Mouse (Mus musculus): ENCODE measurements around the gene Atrnl1. TPM values are rescaled to one million over a fixed set of nuclear protein-coding genes. Genes with fewer than 3 reads are reported as not detected.
"Not testable (repeated sequence)": the region's sequence is repeated elsewhere in the genome, so short reads cannot be mapped to it uniquely, and the experiment has no call there.

The Atrnl1 gene
- polyA plus RNA-seq, 1 experiment: 5.6 TPM

DNA sequence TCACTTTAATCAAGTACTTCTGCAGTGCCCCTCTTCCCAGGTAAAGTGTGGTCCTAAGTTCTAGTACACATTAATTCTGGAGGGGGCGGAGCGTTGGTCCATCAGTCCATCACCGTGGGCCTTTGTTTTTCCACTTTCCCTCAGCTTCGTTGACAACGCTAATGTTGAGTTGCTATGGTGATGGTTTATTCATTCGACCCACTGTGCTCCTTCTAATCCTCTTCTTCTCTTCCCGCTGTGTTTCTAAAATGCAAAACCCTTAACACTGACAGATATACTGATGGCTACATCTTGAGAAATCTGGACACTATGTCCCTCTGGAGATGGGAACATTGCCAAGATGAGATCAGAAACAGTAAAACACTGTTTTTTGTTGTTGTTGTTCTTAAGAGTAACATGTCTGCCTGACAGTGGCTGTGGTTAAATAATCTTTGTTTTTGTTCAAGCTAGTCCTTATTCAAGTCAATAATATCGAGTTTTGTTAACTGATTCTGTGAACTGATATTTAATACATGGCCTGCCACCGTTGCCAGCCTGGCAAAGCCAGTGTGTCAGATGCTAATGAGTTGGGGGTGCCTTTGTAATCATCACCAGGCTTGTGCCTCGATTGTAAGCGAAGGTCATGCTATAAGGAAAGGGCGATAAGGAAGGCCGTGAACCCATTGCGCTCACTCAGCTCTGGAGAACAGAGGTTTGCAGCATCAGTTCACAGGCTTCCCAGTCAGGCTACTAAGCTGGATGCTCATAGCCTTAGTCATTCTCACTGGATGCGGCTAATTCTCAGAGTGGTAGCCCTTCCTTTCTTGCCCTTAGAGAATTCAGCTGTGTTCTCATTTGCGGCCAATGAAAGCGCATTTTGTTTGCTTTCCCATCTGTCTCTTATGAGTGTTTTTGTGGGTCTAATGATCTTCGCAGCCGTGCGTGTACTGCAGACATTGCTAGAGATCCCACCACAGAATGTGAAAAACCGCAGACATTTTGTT, 375.4 kb downstream of the Atrnl1 start:
- H3K4me3 ChIP-seq (ENCODE audit: extremely low read depth, insufficient read depth, insufficient read length): no peak overlapping the region
- 93% methylated on average over 21 of the region's 21 CpGs for WGBS
- no peak overlapping the region for H3K27ac ChIP-seq (ENCODE audit: insufficient read depth, low read length)
- H3K4me1 ChIP-seq (ENCODE audit: control insufficient read depth, insufficient read depth, insufficient read length): no peaks in the 10 kb centered on the region
- H3K27me3 ChIP-seq (ENCODE audit: control insufficient read depth, insufficient read depth, low read length): no peaks in the 10 kb centered on the region
- TF ChIP-seq POLR2A (IDR thresholded peaks at IDR 0.05; ENCODE audit: low read depth, low read length): no peak
- TF ChIP-seq CTCF (IDR thresholded peaks at IDR 0.05; ENCODE audit: extremely low read depth, insufficient read depth, insufficient read length, insufficient replicate concordance): no peak
- no peaks in the 10 kb centered on the region for H3K36me3 ChIP-seq (ENCODE audit: control insufficient read depth, insufficient read depth, low read length)
- no peak for DNase-seq (ENCODE audit: low read depth in 1 of 2, low spot score in 2 of 2)

DNA sequence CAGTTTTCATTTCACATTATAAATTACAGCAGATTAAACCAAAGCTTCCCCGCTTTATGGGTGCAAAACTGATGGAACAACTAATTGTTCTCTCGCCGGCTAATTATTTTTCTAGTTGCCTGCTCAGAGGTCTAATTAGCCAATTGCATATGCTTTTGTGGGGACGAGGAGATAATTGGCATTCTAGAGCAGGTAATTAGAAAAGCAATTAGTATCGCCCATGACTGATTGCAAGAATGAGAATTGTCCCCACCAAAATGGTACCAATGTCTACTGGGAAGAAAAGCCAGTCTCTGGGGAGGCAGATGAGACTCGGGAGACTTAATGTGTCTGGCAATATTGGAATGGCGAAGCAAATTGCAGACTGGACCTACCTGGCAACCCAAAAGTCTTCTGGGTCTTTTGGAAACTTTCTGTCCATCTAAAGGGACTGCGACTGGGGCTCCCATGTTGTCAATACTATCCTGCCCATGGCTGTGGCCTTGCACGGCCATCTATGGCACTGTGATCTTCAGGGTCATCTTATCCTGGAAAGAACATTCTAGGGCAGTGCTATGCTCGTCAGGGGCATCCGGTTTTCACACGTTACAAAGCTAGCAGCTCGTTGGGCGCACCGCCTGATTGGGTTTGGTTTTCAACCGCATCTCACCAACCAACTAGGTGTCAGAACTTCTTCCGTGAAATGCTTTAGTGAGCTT, 377.0 kb downstream of the Atrnl1 start:
- WGBS: 92% methylated on average over 17 of the region's 17 CpGs
- Histone ChIP-seq H3K4me3 (ENCODE audit: extremely low read depth, insufficient read depth, insufficient read length) (no peak overlapping the region), H3K27me3 (ENCODE audit: control insufficient read depth, insufficient read depth, low read length) (no peaks in the 10 kb centered on the region), H3K27ac (ENCODE audit: insufficient read depth, low read length) (no peak overlapping the region), H3K4me1 (ENCODE audit: control insufficient read depth, insufficient read depth, insufficient read length) (no peaks in the 10 kb centered on the region), H3K36me3 (ENCODE audit: control insufficient read depth, insufficient read depth, low read length) (no peaks in the 10 kb centered on the region)
- no peak for DNase-seq (ENCODE audit: low read depth in 1 of 2, low spot score in 2 of 2)
- no peak for TF ChIP-seq POLR2A (IDR thresholded peaks at IDR 0.05; ENCODE audit: low read depth, low read length)
- no peak for TF ChIP-seq CTCF (IDR thresholded peaks at IDR 0.05; ENCODE audit: extremely low read depth, insufficient read depth, insufficient read length, insufficient replicate concordance)

DNA sequence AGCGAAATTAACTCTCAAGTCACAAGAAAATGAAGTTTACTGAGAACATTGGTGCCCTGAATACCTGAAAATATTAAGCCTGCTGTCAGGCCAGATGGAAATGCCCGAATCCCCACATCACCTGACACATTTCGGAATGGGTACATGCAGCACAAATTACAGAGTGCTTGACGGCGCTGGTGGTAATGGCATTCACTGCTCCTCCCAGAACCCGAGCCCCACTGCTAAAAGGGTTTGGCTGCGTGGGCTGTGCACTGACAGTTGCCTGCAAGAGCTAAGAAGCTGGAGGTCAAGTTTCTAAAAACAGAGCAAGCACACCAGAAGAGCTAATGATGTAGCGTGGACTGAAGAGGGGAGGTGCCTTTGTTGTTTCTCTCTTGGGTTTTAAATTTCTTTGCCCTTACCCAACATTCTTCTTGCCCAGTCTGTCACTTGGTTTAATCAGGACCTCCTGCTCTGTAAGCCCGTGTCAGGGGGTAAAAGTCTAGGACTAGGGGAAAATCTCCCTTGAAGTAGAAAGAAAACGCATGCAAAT, 377.8 kb downstream of the Atrnl1 start:
- no peak overlapping the region for H3K27ac ChIP-seq (ENCODE audit: insufficient read depth, low read length)
- no peak for TF ChIP-seq CTCF (IDR thresholded peaks at IDR 0.05; ENCODE audit: extremely low read depth, insufficient read depth, insufficient read length, insufficient replicate concordance)
- no peak for TF ChIP-seq POLR2A (IDR thresholded peaks at IDR 0.05; ENCODE audit: low read depth, low read length)
- H3K4me1 ChIP-seq (ENCODE audit: control insufficient read depth, insufficient read depth, insufficient read length): no peaks in the 10 kb centered on the region
- no peak overlapping the region for H3K4me3 ChIP-seq (ENCODE audit: extremely low read depth, insufficient read depth, insufficient read length)
- no peaks in the 10 kb centered on the region for H3K36me3 ChIP-seq (ENCODE audit: control insufficient read depth, insufficient read depth, low read length)
- 91% methylated on average over 10 of the region's 10 CpGs for WGBS
- no peaks in the 10 kb centered on the region for H3K27me3 ChIP-seq (ENCODE audit: control insufficient read depth, insufficient read depth, low read length)
- DNase-seq (ENCODE audit: low read depth in 1 of 2, low spot score in 2 of 2): no peak

DNA sequence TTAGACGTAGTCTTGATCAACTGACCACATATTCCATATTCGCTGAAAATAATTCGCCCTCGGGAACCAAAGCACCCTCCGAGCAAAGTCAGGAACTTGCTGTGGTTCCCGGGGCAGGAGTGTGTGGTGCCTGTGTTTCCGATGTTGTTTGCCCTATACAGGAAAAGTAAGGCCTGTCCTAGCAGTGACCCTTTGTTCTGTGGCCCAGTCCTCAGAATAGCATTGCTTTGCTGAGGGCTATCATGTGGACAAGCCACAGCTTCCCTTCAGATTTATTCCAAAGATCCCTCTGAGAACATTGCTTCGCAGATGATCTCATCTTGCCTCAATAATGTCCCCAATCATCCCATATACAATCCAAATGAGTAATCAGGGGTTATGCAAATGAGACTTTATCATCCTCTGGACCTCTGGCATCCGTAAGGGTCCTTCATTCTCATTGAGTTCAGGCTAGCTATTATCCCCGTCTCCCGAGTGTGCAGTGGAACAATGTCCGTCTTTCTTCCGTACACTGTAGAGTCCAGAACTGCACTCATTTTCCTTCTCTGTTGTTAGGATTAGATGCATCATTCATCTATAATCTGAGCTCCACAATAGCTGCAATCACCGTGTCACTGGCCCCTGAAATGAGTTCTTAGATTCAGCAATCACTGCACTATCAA, 380.4 kb downstream of the Atrnl1 start:
- no peak overlapping the region for H3K27ac ChIP-seq (ENCODE audit: insufficient read depth, low read length)
- DNase-seq (ENCODE audit: low read depth in 1 of 2, low spot score in 2 of 2): no peak
- WGBS: 85% methylated on average over 14 of the region's 14 CpGs

DNA sequence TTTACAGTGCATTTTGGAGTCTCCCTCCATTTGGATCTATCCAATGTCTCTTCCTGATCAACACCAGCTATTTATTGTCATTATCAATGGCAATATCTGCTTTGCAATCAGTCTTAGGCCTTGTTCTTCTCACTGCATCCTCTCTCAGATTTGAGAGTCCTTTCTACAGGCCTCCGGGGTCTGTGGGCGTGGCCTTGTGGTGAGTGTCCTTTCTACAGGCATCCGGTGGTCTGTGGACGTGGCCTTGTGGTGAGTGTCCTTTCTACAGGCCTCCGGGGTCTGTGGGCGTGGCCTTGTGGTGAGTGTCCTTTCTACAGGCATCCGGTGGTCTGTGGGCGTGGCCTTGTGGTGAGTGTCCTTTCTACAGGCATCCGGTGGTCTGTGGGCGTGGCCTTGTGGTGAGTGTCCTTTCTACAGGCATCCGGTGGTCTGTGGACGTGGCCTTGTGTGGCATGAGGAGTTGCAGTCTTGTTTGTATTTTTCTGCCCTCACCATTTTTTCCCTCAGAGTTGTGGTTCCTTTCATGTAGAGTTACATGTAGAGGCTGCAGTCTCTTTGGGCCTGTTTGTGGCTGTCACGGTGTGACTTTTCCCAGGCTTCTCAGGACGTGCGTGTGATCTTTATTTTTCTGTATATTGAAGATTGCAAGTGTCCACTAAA, 383.5 kb downstream of the Atrnl1 start:
- H3K36me3 ChIP-seq (ENCODE audit: control insufficient read depth, insufficient read depth, low read length); DNase-seq (ENCODE audit: low read depth in 1 of 2, low spot score in 2 of 2); H3K27ac ChIP-seq (ENCODE audit: insufficient read depth, low read length); H3K4me1 ChIP-seq (ENCODE audit: control insufficient read depth, insufficient read depth, insufficient read length); H3K27me3 ChIP-seq (ENCODE audit: control insufficient read depth, insufficient read depth, low read length); H3K4me3 ChIP-seq (ENCODE audit: extremely low read depth, insufficient read depth, insufficient read length): not testable (repeated sequence)
- WGBS: 23% methylated on average over 15 of the region's 15 CpGs

More for the DNA sequence above, 380.4 kb downstream of the Atrnl1 start:
- no peak for TF ChIP-seq POLR2A (IDR thresholded peaks at IDR 0.05; ENCODE audit: low read depth, low read length)
- Histone ChIP-seq H3K36me3 (ENCODE audit: control insufficient read depth, insufficient read depth, low read length) (no peaks in the 10 kb centered on the region), H3K4me1 (ENCODE audit: control insufficient read depth, insufficient read depth, insufficient read length) (peaks cover 5% of the 10 kb centered on the region; the same call in 1 of the 2 replicates), H3K27me3 (ENCODE audit: control insufficient read depth, insufficient read depth, low read length) (no peaks in the 10 kb centered on the region), H3K4me3 (ENCODE audit: extremely low read depth, insufficient read depth, insufficient read length) (no peak overlapping the region)

DNA sequence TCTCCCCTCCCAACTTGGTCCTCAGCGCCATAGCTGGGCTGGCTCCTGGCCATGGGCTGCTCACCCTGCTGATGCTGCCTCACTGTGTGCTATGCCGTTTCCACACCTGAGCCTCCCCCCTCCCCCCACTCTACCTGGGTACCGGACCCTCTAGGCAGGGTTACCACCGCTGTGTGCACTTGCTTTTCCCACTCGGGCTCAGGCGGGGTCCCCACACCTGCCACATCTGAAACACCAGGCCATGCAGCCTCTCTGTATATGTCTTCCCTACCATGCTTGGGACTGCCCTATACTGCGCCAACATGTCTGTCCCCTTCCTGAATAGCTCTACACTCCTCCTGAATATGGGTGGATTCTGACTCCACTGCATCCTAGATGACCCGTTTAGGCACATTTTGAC, 384.2 kb downstream of the Atrnl1 start:
- Histone ChIP-seq H3K27me3 (ENCODE audit: control insufficient read depth, insufficient read depth, low read length) (no peaks in the 10 kb centered on the region), H3K4me1 (ENCODE audit: control insufficient read depth, insufficient read depth, insufficient read length) (peaks cover 5% of the 10 kb centered on the region; the same call in 1 of the 2 replicates), H3K4me3 (ENCODE audit: extremely low read depth, insufficient read depth, insufficient read length) (no peak overlapping the region), H3K36me3 (ENCODE audit: control insufficient read depth, insufficient read depth, low read length) (no peaks in the 10 kb centered on the region), H3K27ac (ENCODE audit: insufficient read depth, low read length) (no peak overlapping the region)
- TF ChIP-seq CTCF (IDR thresholded peaks at IDR 0.05; ENCODE audit: extremely low read depth, insufficient read depth, insufficient read length, insufficient replicate concordance) (no peak), POLR2A (IDR thresholded peaks at IDR 0.05; ENCODE audit: low read depth, low read length) (no peak)
- WGBS: 77% methylated on average over 8 of the region's 8 CpGs
- DNase-seq (ENCODE audit: low read depth in 1 of 2, low spot score in 2 of 2): no peak
